Mouse (Mus musculus) gastrocnemius, adult 18-20 months (tissue): ENCODE data around the gene 1810010D01Rik. TPM values are rescaled to one million over a fixed set of nuclear protein-coding genes. Genes with fewer than 3 reads are reported as not detected.
A peak's percentile ranks its signal among the peaks of the same experiment; 100 is the strongest.

Experiments
- DNase-seq: peaks from one replicate; pipeline ENCODE4 v3.0.0; 2021; ENCODE audit warnings: low spot score
- total RNA-seq, 2 experiments: library from RNA; stranded (reverse); gene quantifications; 2 replicates each; pipeline ENCODE4 v1.2.3; 2021

Gene 1810010D01Rik
- total RNA-seq, 2 experiments from 2014 or later = not detected

DNA sequence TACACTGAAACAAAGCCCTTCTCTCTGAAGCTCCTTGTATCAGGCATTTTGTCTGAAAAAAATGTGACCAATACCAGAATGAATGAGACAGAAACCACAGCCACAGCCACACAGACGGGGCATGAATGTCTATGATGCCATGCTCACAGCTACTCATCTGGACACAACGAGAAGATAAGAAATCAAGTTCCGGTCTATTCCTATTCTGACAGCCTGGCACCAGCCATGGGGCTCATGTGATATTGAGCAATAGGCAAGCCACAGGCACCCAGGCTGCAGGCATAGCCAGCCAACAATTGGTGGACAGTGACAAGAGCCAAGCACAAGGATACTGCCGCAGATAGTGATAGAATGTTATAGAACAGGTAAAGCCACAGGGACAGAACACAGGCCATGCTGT is 7.6 kb upstream of the 1810010D01Rik start:
- DNase-seq = no peak

DNA sequence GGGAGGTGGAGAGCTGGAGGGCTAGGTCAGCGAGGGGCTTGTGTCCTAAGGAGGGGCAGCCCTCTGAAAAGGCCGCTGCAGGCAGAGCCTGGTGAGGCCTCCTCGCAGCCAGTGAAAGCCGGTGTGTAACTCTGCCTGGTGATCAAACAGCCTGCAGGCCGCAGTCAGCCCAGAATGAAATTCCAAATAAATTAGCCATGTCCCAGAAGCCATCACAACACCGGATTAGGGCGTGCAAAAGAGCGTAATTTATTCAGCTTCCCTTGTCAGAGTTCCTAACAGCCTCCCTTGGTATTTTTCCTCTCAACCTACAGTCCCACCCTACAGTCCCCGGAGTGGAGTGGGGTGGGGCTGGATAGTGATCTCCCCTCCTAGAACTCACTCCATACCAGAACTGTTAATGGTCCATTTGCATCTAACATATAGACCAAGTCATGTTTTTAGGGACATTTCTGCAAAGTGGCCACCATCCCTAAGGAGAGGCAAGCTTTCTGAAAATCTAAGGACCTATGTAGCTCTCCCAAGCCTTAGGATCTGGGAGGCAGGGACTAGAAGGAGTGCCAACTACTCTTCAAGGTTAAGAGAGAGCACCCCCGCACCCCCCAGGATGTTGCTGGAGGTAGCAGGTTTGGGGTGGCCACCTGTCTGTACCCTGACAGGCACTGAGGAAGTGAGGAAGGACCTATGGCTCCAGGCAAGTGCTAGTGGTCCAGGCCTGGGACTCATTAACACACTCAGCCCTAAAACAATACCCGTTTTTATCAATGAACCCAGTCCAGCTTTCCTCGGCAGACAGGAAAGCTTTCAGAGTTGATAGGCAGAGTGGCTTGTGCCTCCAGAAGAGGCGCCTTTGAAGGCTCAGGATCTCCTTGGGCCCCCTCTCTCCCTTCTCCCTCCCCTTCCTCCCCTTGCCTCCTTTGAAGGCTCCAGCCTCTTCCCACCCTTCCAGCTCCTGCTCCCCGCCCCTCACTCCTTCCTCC is 4.1 kb upstream of the 1810010D01Rik start:
- no peak for DNase-seq

DNA sequence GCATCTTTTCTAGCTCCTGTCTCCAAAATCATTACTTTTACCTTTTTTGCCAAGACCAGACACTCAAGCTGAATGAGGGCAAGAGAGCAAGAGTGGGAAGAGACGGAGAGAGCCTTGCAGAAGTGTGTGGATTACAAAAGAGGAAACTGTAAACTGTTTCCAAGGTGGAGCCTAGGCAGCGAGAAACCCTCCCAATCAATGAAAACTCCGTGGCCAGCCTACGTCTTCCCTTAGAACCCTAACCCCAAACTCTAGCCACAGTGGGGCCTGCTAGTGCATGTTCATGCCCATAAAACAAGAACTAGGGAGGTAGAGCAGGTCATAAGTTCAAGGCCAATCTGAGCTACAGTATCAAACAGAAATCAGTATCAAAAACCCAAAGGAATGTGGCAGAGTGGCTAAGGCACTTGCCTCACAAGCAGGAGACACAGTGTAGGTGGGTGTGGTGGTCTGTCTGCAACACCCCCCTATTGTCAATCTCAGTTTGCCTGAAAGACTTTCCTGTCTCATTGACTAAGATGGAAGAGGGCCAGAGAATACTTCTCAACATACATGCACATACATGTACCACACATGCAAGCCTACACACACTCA is 2.7 kb upstream of the 1810010D01Rik start:
- DNase-seq = no peak

DNA sequence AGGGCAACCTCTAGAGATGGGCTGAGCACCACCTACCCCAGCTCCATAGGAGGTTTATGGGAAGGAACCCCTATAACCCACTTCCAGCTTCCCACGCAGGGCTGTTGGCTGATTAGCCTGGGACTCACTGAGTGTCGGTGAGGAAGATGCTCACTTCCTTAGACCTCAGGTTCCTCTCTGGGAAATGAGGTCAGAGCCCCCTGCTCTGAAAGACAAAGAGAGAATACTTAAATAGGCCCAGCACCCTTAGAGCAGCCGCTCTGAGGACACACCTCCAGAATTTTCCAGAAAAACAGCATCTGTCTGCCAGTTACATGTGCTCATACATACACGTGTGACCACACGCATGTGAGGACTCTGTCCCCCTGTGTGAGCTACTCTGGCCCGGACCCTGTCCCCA is 1.1 kb downstream of the 1810010D01Rik start:
- DNase-seq = no peak

DNA sequence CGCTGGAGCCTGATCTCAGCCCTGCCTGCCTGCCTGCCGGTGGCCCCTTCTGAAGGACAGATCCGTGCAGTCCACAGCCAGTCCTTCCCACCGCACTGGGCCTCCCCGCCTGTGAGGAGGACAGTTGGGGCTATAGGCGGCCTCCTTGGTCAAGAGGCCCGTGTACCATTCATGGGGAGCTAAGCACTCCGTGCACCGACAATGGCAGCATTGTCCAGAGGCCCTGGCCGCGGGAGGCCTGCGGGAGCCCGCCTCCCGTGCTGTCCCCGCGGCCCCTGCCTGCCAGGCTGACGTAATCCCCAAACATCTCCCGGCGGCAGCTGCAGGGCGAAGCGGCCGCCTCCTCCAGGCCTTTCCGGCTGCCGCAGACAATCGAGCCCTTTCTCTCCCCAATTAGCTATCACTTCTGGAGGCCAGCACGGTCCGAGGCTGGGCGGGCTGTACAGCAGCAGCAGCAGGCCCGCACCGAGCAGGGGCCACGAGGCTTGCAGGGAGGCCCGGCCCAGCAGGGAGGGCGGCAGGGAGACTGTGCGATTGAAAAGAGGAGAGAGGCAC is 1.8 kb downstream of the 1810010D01Rik start:
- peak; percentile 48 for DNase-seq

DNA sequence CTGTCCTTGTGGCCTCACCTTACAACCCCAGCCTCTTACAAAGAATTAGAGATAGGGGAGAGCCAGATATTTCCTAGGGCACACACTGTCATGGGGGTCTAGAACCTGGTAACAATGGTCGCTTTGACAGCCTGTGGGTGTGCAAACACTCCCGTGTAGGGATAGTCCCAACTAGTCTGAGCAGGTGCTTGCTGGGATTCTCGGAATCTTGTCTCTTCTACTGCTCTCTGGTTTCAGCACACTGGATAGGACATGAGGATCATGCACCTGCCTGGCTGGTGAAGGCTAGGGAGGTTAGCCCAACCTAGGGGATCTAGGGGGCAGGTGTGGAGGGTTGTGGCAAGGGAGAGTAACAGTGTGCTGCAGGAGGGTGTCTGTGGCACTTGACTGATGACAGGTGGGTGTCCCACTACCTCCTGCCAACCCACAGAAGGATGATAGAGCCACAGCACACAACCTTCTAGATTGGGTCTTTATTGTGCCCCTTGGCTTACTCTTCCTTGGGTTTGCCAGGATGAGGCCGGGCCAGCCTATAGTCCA is 2.5 kb downstream of the 1810010D01Rik start:
- DNase-seq = no peak

DNA sequence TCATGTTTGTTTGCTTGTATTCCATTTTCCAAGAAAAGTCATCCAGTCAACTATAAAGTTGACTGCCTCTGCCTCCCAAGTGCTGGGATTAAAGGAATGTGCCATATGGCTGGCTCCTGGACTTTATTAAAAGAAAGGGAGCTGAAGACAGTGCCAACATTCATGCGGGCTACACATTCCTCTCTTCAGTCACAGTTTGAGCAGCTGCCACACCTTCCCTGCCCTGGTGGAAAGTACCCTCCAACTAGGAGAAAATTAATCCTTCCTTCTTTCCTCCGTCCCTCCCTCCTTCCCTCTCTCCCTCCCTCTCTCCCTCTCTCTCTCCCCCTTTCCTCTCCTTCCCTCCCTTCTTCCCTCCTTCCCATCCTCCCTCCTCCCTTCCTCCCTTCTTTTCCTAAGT is 8.2 kb downstream of the 1810010D01Rik start:
- DNase-seq = no peak

DNA sequence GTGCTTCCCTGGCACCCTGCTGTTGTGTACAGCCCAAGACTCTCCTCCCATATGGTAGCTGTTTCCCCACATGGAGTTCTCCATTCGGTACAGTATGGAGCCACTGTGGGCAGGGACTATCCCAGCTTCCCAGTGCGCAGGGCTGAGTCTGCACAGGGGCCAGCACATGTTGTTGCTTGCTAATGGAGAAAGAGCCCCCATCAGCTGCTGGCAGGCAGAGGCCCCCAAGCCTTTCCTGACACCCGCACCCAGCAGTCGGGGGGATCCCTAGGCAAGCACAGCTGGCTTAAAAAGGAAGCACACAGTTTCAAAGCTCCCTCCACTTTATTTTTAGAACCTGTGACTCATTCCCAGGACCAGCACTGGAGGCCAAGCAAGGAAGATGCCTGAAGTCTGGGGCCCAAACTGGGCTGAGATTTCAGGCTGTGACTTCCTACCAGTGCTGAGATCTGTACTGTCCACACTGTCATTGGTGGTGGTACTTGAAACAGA is 9.7 kb downstream of the 1810010D01Rik start:
- DNase-seq = peak; percentile 50

DNA sequence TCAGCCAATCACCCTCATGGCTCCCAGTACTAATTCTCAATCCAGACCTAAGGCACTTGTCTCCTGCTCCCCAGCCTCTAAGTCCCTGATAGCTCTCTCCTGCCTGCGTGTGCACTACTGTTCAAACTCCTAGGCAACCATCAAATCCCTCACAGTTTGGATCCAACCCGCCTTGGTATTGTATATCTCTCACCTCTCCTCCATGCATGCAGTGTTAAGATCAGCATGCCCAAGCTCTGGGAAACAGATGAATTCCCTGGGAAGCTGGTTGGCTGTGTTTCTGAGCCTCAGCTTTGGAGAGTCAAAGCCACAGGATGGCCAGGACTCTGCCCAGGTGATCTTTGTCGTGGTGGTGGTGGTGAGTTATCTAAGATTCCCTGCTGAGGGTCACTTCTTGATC is 10.2 kb downstream of the 1810010D01Rik start:
- no peak for DNase-seq

DNA sequence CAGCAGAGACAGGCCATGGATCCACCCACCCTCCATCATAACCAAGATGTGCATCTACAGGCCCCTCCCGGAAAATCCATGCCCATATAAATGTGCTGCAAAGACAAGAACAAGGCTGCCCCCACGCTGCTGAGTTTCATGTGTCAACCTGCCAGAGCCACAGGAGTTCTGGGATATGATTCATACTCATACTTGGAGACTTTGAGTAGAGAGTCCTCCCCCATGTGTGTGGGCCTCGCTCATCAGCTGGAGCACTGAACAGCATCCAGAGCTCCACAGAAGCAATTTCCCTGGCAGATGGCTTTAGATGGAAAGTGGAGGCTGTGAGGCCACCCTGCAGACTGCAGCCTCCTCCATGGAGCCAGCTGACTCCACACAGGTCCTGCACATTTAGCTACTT is 10.9 kb downstream of the 1810010D01Rik start:
- no peak for DNase-seq

DNA sequence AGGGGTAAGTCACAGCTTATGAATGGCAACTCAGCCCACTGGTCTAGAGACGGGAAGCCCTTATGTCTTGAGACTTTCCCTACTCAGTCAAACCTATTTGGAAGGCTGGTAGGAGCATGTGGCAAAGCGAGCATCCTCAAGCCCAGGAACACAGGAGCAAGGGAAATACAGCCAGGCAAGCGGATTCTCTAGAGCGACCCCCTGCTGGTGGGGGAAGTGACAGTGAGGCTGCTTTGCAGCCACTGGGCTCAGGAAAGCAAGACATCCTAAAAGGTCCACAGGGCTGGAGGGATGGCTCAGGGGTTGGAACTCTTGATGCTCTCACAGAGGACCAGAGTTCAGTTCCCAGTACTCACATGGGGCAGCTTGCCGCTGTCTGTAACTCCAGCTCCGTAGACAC is 11.6 kb downstream of the 1810010D01Rik start:
- no peak for DNase-seq

DNA sequence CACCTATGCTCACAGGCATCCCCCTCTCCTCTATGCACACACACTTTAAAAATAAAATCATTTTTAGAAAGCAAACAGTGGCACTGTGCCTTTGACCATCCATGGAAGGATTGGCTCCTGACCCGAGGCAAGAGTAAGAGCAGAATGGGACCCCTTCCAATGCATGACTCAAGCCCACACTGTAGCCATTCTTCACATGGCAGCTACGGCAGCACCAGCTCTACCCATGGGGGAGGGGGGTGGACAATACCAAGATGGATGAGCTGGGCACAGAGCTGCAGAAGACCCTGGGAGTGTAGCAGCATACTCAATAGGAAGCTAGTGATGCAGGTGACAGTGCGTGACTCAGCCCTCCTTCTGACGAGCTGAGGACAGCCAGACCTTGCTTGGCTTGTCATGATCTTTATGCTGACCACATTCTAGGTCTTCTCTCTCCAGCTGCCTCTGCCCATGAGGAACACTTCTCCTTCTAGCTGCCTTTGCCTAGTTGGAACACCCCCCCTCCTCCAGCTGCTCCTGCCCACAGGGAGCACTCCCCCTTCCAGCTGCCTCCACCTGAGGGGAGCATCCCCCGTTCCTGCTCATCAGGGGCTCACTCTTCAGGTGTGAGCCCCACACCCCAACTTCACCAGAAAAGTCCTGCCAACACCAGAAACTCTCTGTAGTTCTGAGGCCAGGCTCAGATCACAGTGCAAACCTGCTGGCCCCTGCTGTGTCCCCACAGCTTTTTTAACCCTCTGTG is 12.6 kb downstream of the 1810010D01Rik start:
- no peak for DNase-seq

DNA sequence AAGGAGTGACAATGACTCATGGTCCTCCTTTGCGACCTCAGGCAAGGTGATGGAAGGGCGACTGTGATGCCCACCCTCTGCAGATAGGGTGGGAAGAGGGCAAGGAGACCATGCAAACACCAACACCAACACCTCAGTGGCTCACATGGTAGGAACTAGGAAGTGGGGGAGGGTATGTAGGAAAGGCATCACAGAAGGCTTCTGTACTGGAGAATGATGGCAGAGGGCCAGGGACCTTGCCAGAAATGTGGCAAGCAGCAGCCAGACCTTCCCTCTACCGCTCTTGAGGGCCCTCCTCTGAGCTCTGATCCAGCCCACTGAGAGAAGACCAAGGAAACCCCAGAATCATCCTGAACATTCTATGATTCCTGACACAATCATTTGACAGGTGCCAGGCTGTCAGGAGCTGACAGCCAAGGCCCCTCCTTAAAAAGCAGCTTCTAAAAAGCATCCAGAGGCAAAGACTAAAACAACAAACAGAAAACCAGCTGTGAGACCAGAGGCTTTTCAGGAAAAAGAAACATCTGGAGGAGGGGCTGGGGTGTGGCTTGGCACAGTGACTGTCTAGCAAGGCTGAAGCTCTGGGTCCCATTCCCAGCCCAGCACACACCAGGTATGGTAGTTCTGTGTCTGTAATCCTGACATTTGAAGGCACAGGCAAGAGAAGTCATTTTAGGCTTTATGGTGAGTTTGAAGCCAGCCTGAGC is 13.3 kb downstream of the 1810010D01Rik start:
- DNase-seq = no peak

DNA sequence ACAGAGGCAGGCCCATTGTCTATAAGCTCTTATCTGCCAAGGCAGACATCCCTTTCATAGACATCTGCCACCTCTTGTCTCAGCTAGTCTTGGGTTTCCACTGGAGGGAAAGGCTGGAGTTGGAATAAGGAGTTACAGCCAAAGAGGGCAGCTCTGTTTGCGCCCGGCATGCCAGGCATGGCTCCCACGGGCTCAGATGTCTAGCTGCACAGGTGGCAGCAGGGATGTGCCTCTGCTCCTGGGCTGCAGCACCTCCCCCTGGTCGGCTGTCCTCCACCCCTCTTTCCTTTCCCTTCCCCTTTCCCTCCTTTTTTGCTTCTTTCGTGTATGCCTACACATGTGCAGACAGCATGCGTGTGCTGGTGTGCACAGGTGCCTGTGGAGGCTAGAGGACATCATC is 15.1 kb downstream of the 1810010D01Rik start:
- no peak for DNase-seq

DNA sequence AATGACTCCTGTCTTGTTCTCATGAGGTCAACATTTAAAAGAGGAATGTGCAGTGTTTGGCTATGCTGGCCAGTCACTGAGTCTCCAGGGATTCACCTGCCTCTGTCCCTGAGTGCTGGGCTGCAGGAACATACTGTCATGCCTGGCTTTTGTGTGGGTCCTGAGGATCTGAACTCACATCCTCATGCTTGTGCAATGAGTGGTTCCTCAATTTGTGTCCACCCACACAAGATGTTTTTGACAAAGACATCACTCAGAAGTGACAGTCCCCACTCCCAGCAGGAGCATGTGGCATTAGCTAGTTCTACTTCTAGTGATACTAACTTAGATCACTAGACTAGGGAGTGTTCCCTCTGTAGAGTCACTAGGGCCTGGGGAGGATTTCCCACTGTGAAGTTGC is 17.4 kb downstream of the 1810010D01Rik start:
- DNase-seq = no peak

DNA sequence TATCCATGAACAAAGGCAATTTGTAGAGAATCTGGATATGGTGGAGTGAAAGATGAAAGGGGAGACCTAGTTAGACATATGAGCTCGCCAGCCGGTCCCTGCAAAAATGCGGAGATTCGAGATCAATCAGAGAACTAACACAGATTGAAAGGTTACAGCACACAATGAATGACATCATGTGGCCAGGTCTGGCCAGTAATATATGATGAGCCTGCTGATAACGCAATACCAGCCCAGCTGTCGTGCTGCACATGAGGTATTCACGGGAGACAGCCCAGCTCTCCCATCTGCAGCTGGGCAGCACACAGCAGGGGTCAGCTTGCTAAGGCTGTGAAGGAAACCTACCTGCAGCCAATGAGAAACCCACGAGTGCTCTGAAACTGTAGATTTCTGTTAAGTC is 18.6 kb downstream of the 1810010D01Rik start:
- no peak for DNase-seq

DNA sequence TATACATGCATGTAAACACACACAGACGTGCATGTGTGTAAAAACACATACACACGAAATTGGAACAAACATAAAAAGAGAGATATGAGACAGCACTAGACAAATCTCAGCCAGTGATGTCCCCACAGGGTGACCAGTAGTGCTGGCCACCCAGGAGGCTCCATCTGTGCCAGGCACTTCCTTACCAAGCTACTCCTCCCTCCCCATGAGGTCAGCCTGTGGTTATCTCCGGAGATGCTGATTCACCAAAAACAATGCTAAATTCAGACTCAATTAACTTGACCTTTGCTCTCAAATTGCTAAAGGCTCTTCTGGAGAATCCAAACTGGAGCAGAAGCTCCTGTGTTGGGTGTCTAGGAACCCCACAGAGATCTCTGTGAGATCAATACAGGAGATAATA is 20.1 kb downstream of the 1810010D01Rik start:
- no peak for DNase-seq

DNA sequence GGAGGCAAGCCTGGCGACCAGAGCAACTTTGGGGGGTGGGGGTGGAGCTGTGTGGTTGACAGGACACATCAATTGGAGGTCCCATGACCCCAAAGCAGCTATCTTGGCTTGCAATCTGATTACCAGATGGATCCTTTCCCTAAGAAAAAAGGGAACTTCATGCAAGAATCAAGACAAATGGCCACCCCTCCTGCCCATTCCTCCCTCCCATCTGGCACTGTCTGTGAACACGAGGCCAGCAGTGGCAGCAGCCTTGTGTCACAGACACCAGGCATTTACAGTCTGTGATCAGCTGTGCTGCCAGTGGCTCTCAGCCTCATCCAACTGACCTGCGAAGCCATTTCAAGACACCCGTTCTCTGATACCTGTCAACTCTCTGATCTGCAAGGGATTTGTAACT is 25.5 kb downstream of the 1810010D01Rik start:
- DNase-seq = no peak

DNA sequence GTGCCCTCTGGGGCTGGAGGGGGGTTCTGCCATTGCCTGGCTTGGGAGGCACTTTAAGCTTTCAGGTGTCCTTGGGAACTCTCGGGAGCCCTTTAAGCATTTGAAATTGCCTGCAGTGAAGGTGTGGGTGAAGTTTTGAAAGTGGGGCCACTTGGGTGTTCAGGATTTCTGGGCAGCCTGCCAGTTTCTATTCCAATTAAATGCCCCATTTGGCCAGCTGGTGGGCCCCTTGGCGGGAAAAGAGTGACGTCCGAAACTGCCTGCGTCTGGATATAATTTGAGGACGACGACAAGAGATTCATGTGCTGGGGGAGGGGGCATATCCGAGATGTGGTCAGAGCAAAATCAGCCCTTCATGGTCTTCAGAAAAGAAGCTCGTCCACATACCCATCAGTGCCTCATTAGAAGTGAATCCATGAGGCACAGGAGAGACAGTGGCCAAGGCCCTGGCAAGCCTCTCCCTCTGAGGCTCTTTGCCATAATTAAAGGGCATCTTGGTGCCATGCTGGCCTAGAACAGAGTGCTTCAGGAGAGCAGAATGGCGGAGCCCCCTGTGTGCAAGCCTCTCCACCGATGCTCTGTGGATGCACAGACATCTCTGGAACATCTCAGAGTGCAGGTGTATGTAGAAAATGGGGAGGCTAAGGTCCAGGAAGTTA is 26.4 kb downstream of the 1810010D01Rik start:
- DNase-seq = no peak

DNA sequence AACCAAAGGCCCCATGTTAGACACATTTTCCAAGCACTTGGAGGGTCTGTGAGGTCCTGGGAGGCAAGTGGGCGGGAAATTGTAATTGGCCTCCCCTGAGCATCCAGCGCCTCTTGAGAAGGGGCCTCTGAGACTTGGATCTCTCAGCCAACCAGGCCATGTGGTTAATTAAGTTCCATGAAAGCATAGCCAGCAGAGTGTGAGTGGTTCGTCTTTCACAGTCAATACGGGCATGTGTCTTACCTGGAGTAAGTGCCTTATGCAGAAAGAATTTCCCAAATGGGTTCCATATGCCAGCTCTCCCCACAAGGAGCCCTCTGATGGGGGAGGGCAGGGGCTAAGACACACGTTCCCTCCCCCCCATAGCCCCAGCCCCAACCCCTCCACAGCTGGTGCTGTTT is 28.2 kb downstream of the 1810010D01Rik start:
- DNase-seq = no peak
